Mouse (Mus musculus): ENCODE results near the gene Ang5. TPM values are rescaled to one million over a fixed set of nuclear protein-coding genes. Genes with fewer than 3 reads are reported as not detected.
"Not testable (repeated sequence)": the region's sequence is repeated elsewhere in the genome, so short reads cannot be mapped to it uniquely, and the experiment has no call there.

The Ang5 gene
- not detected for total RNA-seq (2021)

GRCm38 (mm10) chr14:43956769-43957168 lies at the start of gene Ang5:
Ang5 (plus strand) TSS chr14:43957069.
- DNase-seq, result not testable (repeated sequence)

DNA sequence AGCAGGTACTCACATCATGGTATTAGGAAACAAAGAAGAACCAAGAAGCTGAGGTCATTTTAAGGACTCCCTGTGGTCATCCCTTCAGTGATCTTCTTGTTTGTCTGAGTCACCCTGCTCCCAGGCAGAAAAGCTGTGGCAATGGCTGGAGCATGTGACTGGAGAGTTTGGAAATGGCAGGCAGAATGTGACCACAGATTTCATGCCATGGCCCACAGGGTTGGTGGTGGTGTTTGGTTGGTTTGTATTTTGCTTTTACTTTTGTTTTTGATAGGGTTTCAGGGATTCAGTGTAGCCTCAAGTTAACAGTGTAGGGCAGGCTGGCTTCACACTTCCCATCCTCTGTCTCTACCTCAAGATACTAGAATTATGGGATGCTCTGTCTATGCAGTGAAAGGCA lies 38.7 kb upstream of the Ang5 start:
- DNase-seq, result not testable (repeated sequence)

DNA sequence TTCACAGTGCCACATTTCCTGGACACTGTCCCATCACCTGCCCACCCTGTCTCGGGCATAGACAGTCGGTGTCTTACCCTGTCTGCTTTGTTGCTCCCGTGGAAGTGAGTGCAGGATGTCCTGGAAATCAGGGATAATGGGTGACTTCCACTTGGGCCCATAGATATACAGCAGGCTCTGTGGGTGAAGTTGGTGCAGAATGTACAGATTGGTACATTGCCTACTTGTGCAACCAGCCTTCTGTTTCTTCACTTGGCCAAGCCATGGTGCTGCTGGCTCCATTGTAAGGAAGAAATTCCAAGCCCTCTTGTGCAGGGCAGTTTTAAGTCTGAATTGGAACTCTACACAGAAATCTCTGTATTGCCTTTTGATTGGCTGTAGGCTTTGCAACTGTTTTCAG lies 33.4 kb upstream of the Ang5 start, which contains the start of gene Ear10:
Gene Ear10, minus strand, starts transcription at position 101 of the 400 bp plus-strand sequence.
- not testable (repeated sequence) for DNase-seq

- DNase-seq, result peak; percentile 11 to 24
Observed at GRCm38 (mm10) chr14:43924688-43925403, 32.0 kb upstream of the Ang5 start, which contains the start of gene Gm8113. Gm8113 (plus strand) TSS chr14:43925390.

- not testable (repeated sequence) for DNase-seq
Observed at GRCm38 (mm10) chr14:43925404-43925950, 31.4 kb upstream of the Ang5 start.

GRCm38 (mm10) chr14:43932991-43933390 lies 23.9 kb upstream of the Ang5 start:
- peak; percentile 3 to 15 for DNase-seq

DNA sequence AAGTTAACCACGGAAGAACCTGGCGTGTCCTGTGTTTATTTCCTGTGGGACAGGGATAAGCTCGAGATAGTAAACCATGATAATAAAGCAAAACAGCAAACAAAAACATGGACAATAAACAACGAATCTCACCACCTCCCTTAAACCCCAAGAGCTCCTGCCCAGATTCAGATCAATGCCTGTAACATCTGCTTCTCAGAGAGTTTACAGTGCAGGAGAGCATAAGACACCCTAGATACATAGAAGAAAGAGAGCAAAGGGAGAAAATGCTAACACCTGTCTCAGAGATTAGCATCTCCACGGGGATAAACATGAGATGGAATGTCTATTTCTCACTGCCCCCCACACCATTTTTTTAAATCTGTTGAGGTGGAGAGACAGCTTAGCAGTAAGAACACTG lies 23.5 kb upstream of the Ang5 start:
- not testable (repeated sequence) for DNase-seq

DNA sequence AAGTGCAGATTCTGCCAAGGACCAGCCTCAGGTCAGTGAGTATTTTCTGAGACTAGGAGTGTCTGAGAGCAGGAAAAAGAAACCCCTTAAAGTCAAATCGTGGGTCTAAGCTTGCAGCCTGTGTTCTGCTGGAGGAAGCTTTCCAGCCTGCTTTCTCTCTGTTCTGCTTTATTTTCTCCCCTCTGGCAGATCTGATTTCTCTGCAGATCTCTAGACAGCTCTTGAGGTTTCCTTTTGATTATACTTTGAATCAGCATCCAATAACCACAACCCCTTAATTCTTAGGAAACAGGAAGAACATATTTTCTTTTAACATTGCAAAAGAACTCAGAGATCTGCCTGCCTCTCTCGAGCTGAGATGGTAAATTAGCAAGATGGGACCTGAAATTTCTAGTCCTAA lies 3.5 kb upstream of the Ang5 start:
- not testable (repeated sequence) for DNase-seq

DNA sequence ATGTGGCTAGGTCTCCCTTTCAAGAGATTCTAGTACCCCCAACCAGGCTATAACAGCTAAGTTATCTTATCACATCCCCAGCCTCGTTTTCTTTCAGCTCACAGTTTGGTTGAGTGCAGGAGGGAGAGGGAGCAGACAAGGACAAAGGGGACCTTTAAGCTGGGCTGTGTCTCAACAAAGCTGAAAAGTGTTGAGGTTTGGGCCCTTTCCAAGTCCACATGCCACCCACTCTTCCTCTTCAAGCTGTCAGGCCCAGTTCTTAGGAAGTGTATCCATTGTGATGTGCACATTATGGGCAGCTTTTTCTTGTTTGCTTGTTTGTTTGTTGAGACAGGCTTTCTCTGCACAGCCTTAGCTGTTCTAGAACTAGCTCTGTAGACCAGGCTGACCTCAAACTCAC lies 1.8 kb upstream of the Ang5 start:
- not testable (repeated sequence) for DNase-seq

- no peak for DNase-seq
Observed at GRCm38 (mm10) chr14:43983454-43983853, 26.6 kb downstream of the Ang5 start.

- DNase-seq, result peak; percentile 14 to 19
Observed at GRCm38 (mm10) chr14:43983897-43984296, 27.0 kb downstream of the Ang5 start.

DNA sequence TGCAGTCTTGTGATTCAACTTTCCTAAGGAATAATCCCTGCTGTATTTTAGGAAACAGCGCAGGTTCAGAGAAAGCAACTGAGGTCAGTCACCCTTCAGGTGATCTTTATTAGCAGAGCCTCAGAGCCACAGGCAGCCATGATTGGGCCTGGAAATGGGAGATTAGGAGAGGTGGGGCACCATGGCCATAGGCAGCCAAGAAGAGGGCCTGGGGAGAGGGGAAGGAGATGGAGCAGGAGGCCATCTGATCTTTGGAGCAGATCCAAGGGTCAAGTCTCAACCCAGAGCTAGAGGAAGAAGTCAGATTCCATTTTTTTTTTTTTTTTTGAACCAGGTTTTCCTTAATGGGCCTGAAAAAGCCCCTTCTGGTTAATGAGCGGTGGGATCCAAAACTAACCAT lies 29.3 kb downstream of the Ang5 start:
- DNase-seq, result no peak

DNA sequence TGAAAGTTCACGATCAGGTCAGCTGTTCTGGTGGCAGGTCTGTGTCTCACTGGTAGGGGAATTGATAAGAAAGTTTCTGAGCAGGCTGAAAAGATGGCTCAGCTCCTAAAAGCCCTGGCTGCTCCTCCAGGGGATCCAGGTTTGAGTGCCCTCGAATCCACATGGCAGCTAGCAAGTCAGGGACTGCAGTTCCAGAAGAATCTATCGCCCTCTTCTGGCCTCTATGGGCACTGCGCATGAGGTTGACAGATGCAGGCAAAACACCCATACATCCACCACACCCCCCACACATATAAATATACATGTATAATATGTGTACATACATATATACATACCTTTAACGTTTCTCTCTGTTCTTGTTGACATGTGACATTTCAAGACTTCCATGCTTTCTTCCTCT lies 30.5 kb downstream of the Ang5 start:
- peak; percentile 55 to 63 for DNase-seq

GRCm38 (mm10) chr14:43998455-43999000 lies 41.7 kb downstream of the Ang5 start:
- DNase-seq, result not testable (repeated sequence)

DNA sequence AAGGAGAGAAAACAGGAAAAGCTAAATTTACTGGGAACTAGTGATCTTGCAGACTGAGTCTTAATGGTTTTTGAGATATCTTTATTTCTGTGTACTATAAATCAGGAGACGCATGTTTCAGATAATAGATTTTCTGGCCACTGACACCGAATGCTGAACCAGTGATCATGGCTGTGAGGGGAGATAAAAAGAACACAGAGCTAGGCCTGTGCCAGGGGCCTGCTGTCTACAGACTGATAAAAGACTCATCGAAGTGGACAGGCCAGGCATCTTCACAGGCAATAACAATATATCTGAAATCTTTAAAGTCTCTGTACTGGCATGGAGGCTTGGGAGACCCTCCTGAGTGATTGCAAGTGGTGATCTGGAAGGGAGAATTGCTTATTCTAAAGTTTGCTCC lies 44.7 kb downstream of the Ang5 start:
- no peak for DNase-seq

GRCm38 (mm10) chr14:44002169-44002568 lies 45.3 kb downstream of the Ang5 start, which contains the start of gene Ang6:
Ang6 (minus strand) TSS chr14:44002269.
- DNase-seq, result no peak

DNA sequence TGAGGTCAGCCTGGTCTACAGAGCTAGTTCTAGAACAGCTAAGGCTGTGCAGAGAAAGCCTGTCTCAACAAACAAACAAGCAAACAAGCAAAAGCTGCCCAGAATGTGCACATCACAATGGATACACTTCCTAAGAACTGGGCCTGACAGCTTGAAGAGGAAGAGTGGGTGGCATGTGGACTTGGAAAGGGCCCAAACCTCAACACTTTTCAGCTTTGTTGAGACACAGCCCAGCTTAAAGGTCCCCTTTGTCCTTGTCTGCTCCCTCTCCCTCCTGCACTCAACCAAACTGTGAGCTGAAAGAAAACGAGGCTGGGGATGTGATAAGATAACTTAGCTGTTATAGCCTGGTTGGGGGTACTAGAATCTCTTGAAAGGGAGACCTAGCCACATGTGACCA lies 51.2 kb downstream of the Ang5 start:
- DNase-seq, result not testable (repeated sequence)

DNA sequence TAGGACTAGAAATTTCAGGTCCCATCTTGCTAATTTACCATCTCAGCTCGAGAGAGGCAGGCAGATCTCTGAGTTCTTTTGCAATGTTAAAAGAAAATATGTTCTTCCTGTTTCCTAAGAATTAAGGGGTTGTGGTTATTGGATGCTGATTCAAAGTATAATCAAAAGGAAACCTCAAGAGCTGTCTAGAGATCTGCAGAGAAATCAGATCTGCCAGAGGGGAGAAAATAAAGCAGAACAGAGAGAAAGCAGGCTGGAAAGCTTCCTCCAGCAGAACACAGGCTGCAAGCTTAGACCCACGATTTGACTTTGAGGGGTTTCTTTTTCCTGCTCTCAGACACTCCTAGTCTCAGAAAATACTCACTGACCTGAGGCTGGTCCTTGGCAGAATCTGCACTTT lies 52.8 kb downstream of the Ang5 start:
- not testable (repeated sequence) for DNase-seq

Other genes with a start within 250 kb of the Ang5 start
- not detected for gene Gm16506, start 229.6 kb upstream of the Ang5 start, total RNA-seq (2021)
- gene Gm6526, start 209.2 kb upstream of the Ang5 start, total RNA-seq (2021), result not detected
- gene Gm8180, start 172.3 kb upstream of the Ang5 start, total RNA-seq (2021), result not detected
- gene Ear1, start 81.6 kb upstream of the Ang5 start, total RNA-seq (2021), result not detected
- not detected for gene Ear10, start 33.5 kb upstream of the Ang5 start, total RNA-seq (2021)
- gene Gm8113, start 31.7 kb upstream of the Ang5 start, total RNA-seq (2021), result under 1 TPM in 1 of 2 experiments, not detected in 1; 0.33 TPM
- gene Ang6, start 45.2 kb downstream of the Ang5 start, total RNA-seq (2021), result not detected
- not detected for gene Ear2, start 145.6 kb downstream of the Ang5 start, total RNA-seq (2021)
- not detected for gene Gm3327, start 166.8 kb downstream of the Ang5 start, total RNA-seq (2021)
- gene Gm8212, start 240.6 kb downstream of the Ang5 start, total RNA-seq (2021), result not detected

All from layer of hippocampus, postnatal 36 days (tissue).